Mouse (Mus musculus): ENCODE results near the gene Coa5. TPM values are rescaled to one million over a fixed set of nuclear protein-coding genes. Genes with fewer than 3 reads are reported as not detected.
A peak's percentile ranks its signal among the peaks of the same experiment; 100 is the strongest.

The Coa5 gene
- polyA plus RNA-seq, 1 experiment from 2014 or later: 42.8 TPM

GRCm38 (mm10) chr1:37466322-37466995 is 36.6 kb upstream of the Coa5 start:
- no peak overlapping the region for H3K4me3 ChIP-seq
- H3K27me3 ChIP-seq (ENCODE audit: insufficient read depth, poor library complexity, severe bottlenecking): no peaks in the 10 kb centered on the region
- no peaks in the 10 kb centered on the region for H3K36me3 ChIP-seq
- no peak for DNase-seq (ENCODE audit: low spot score)
- H3K4me1 ChIP-seq (replicated peaks): no peaks in the 10 kb centered on the region
- WGBS: 87% methylated on average over 3 of the region's 3 CpGs
- H3K27ac ChIP-seq: no peak overlapping the region
- no peaks in the 10 kb centered on the region for H3K9me3 ChIP-seq

GRCm38 (mm10) chr1:37464878-37465452 is 35.1 kb upstream of the Coa5 start:
- DNase-seq (ENCODE audit: low spot score): no peak

GRCm38 (mm10) chr1:37457546-37457945 is 27.6 kb upstream of the Coa5 start:
- Histone ChIP-seq H3K36me3 (no peaks in the 10 kb centered on the region), H3K27me3 (ENCODE audit: insufficient read depth, poor library complexity, severe bottlenecking) (no peaks in the 10 kb centered on the region), H3K4me1 (replicated peaks) (no peaks in the 10 kb centered on the region), H3K27ac (no peak overlapping the region), H3K9me3 (no peaks in the 10 kb centered on the region), H3K4me3 (no peak overlapping the region)
- WGBS: 89% methylated on average over 7 of the region's 7 CpGs
- DNase-seq (ENCODE audit: low spot score): no peak

More at GRCm38 (mm10) chr1:37464878-37465452, 35.1 kb upstream of the Coa5 start:
- Histone ChIP-seq H3K36me3 (no peaks in the 10 kb centered on the region), H3K27me3 (ENCODE audit: insufficient read depth, poor library complexity, severe bottlenecking) (no peaks in the 10 kb centered on the region), H3K9me3 (no peaks in the 10 kb centered on the region), H3K4me3 (no peak overlapping the region), H3K4me1 (replicated peaks) (no peaks in the 10 kb centered on the region), H3K27ac (no peak overlapping the region)
- WGBS: 88% methylated on average over 10 of the region's 10 CpGs

GRCm38 (mm10) chr1:37451270-37451669 is 21.4 kb upstream of the Coa5 start:
- WGBS: 93% methylated on average over 8 of the region's 8 CpGs
- H3K27me3 ChIP-seq (ENCODE audit: insufficient read depth, poor library complexity, severe bottlenecking): no peaks in the 10 kb centered on the region
- no peaks in the 10 kb centered on the region for H3K9me3 ChIP-seq
- no peak for DNase-seq (ENCODE audit: low spot score)
- H3K36me3 ChIP-seq: no peaks in the 10 kb centered on the region
- H3K27ac ChIP-seq: no peak overlapping the region
- H3K4me3 ChIP-seq: no peak overlapping the region
- H3K4me1 ChIP-seq (replicated peaks): no peaks in the 10 kb centered on the region

GRCm38 (mm10) chr1:37448361-37449095 is 18.6 kb upstream of the Coa5 start:
- no peaks in the 10 kb centered on the region for H3K9me3 ChIP-seq
- 80% methylated on average over 10 of the region's 10 CpGs for WGBS
- H3K27ac ChIP-seq: no peak overlapping the region
- no peaks in the 10 kb centered on the region for H3K36me3 ChIP-seq
- H3K4me1 ChIP-seq (replicated peaks): no peaks in the 10 kb centered on the region
- H3K27me3 ChIP-seq (ENCODE audit: insufficient read depth, poor library complexity, severe bottlenecking): no peaks in the 10 kb centered on the region
- peak; percentile 22 for DNase-seq (ENCODE audit: low spot score)
- no peak overlapping the region for H3K4me3 ChIP-seq

GRCm38 (mm10) chr1:37442848-37443835 is 13.2 kb upstream of the Coa5 start:
- no peaks in the 10 kb centered on the region for H3K9me3 ChIP-seq
- no peak overlapping the region for H3K4me3 ChIP-seq
- DNase-seq (ENCODE audit: low spot score): no peak
- no peaks in the 10 kb centered on the region for H3K4me1 ChIP-seq (replicated peaks)
- no peaks in the 10 kb centered on the region for H3K27me3 ChIP-seq (ENCODE audit: insufficient read depth, poor library complexity, severe bottlenecking)
- no peak overlapping the region for H3K27ac ChIP-seq
- H3K36me3 ChIP-seq: peaks cover 46% of the 10 kb centered on the region
- 92% methylated on average over 16 of the region's 16 CpGs for WGBS

GRCm38 (mm10) chr1:37436419-37436818 is 6.5 kb upstream of the Coa5 start:
- Histone ChIP-seq H3K27me3 (ENCODE audit: insufficient read depth, poor library complexity, severe bottlenecking) (no peaks in the 10 kb centered on the region), H3K27ac (no peak overlapping the region), H3K4me3 (no peak overlapping the region), H3K9me3 (no peaks in the 10 kb centered on the region), H3K36me3 (peaks cover 92% of the 10 kb centered on the region), H3K4me1 (replicated peaks) (peaks cover 5% of the 10 kb centered on the region)
- no peak for DNase-seq (ENCODE audit: low spot score)
- WGBS: 92% methylated on average over 3 of the region's 3 CpGs

GRCm38 (mm10) chr1:37430297-37430840 is 466 bp upstream of the Coa5 start:
- peaks cover 23% of the 10 kb centered on the region for H3K4me1 ChIP-seq (replicated peaks)
- H3K9me3 ChIP-seq: no peaks in the 10 kb centered on the region
- WGBS: 2% methylated on average over 40 of the region's 40 CpGs
- H3K27ac ChIP-seq: peak overlapping the region; percentile 91
- H3K4me3 ChIP-seq: peak overlapping the region; percentile 90
- no peaks in the 10 kb centered on the region for H3K27me3 ChIP-seq (ENCODE audit: insufficient read depth, poor library complexity, severe bottlenecking)
- no peak for DNase-seq (ENCODE audit: low spot score)
- peaks cover 57% of the 10 kb centered on the region for H3K36me3 ChIP-seq

- Histone ChIP-seq H3K27ac (0 out of 2 replicates have a peak overlapping the region, but pooled peaks have one; percentile 91), H3K27me3 (ENCODE audit: insufficient read depth, poor library complexity, severe bottlenecking) (no peaks in the 10 kb centered on the region), H3K4me3 (peak overlapping the region; percentile 90), H3K36me3 (peaks cover 64% of the 10 kb centered on the region), H3K4me1 (replicated peaks) (peaks cover 23% of the 10 kb centered on the region), H3K9me3 (peaks cover 7% of the 10 kb centered on the region)
- no peak for DNase-seq (ENCODE audit: low spot score)
- WGBS: 79% methylated on average over 2 of the region's 2 CpGs
Observed at GRCm38 (mm10) chr1:37428911-37429310, 992 bp downstream of the Coa5 start.

GRCm38 (mm10) chr1:37427144-37427875 is 2.6 kb downstream of the Coa5 start:
- peaks cover 63% of the 10 kb centered on the region for H3K36me3 ChIP-seq

GRCm38 (mm10) chr1:37419420-37419819 is 10.5 kb downstream of the Coa5 start:
- Histone ChIP-seq H3K4me3 (no peak overlapping the region), H3K27me3 (ENCODE audit: insufficient read depth, poor library complexity, severe bottlenecking) (no peaks in the 10 kb centered on the region), H3K36me3 (peaks cover 75% of the 10 kb centered on the region), H3K4me1 (replicated peaks) (no peaks in the 10 kb centered on the region), H3K9me3 (peaks cover 10% of the 10 kb centered on the region), H3K27ac (no peak overlapping the region)
- DNase-seq (ENCODE audit: low spot score): no peak
- 100% methylated on average over 1 of the region's 1 CpGs for WGBS

More at GRCm38 (mm10) chr1:37427144-37427875, 2.6 kb downstream of the Coa5 start:
- 94% methylated on average over 8 of the region's 8 CpGs for WGBS
- no peak overlapping the region for H3K27ac ChIP-seq
- peaks cover 23% of the 10 kb centered on the region for H3K4me1 ChIP-seq (replicated peaks)
- H3K9me3 ChIP-seq: peaks cover 11% of the 10 kb centered on the region
- H3K4me3 ChIP-seq: no peak overlapping the region
- no peaks in the 10 kb centered on the region for H3K27me3 ChIP-seq (ENCODE audit: insufficient read depth, poor library complexity, severe bottlenecking)
- no peak for DNase-seq (ENCODE audit: low spot score)

Data from hindbrain, embryonic 10.5 days (tissue).